Mouse (Mus musculus): ENCODE results near the gene Otog. TPM values are rescaled to one million over a fixed set of nuclear protein-coding genes. Genes with fewer than 3 reads are reported as not detected.

Gene Otog
- total and polyA plus RNA-seq, 3 experiments, result under 0.01 TPM; not detected in 2

GRCm38 (mm10) chr7:46348813-46349212, 108.0 kb downstream of the Otog start:
- in situ Hi-C loops (cut with MboI; ENCODE audit: low pct_ligation_motif_present, low pct_unique_long_range_greater_than_20kb, low sequenced_read_pairs), result no loop called here
- DNase-seq (ENCODE audit: extremely low read depth), result no peak
- Histone ChIP-seq H3K4me2 (ENCODE audit: insufficient read depth, low read depth, poor library complexity, severe bottlenecking) (no peak overlapping the region), H3K79me2 (replicated peaks; ENCODE audit: control insufficient read depth, extremely low read depth, insufficient read depth, poor library complexity, severe bottlenecking) (no peaks in the 10 kb centered on the region), H3K9ac (ENCODE audit: insufficient read depth, low read depth) (no peak overlapping the region), H3K4me3 (replicated peaks in 1 of 3; ENCODE audit: low read depth in 2 of 3, low read length in 2 of 3, poor library complexity in 1 of 3) (no peak overlapping the region), H3K9me3 (replicated peaks; ENCODE audit: low read length) (no peaks in the 10 kb centered on the region), H3K27ac (ENCODE audit: insufficient read depth, low read depth) (no peak overlapping the region), H3K4me1 (ENCODE audit: control insufficient read depth in 1 of 2, insufficient read depth in 2 of 2) (peaks cover 0 to 1% of the 10 kb centered on the region in 2 experiments; a peak in 1 of 4 replicates), H3K36me3 (replicated peaks in 1 of 2; ENCODE audit: control insufficient read depth in 1 of 2, insufficient read depth in 1 of 2, low read length in 1 of 2) (no peaks in the 10 kb centered on the region), H3K27me3 (replicated peaks) (peaks cover 86% of the 10 kb centered on the region)
- dilution Hi-C loops (cut with MboI; ENCODE audit: extremely low pct_ligation_motif_present, extremely low pct_unique_long_range_greater_than_20kb, low sequenced_read_pairs), result no loop called here
- TF ChIP-seq CHD1 (IDR thresholded peaks at IDR 0.05; ENCODE audit: low read depth, low read length) (no peak), HCFC1 (IDR thresholded peaks at IDR 0.05; ENCODE audit: low read depth, low read length) (no peak), NELFE (IDR thresholded peaks at IDR 0.05; ENCODE audit: low read depth, low read length) (no peak), USF2 (conservative IDR thresholded peaks at IDR 0.05; ENCODE audit: low read depth, low read length) (no peak), MYC (IDR thresholded peaks at IDR 0.05; ENCODE audit: low read depth, low read length) (no peak), RCOR1 (conservative IDR thresholded peaks at IDR 0.05; ENCODE audit: low read depth, low read length) (no peak), GABPA (IDR thresholded peaks at IDR 0.05; ENCODE audit: insufficient replicate concordance, low read depth, low read length) (no peak), SMC3 (IDR thresholded peaks at IDR 0.05; ENCODE audit: low read depth, low read length) (no peak)

DNA sequence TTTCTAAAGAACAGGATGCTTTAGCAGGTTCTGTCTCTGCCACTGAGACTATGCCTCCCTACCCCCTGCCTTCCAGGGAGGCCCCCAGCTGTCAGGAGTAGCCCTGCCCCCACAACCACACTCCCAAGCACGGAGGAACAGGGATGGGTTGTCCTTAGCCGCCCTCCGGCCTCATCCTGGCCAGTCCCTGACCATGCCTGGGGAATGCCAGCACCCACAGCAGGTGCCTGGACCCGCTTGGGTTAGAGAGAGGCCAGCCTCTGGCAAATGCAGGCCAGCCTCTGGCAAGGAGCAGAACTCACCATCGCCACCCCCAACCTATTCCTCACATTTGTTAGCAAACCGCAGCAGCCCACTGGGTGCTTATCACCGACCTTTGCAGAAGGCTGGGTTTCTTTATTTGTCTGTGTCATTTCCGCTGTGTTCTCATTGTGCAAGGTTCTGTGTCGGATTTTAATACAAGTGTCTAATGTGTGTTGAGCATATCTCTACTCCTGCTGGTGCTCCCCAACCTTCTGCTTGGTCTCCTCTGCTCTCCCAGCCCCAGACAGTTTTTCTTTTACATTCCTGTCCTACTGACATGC, 109.4 kb downstream of the Otog start:
- no peaks in the 10 kb centered on the region for H3K9me3 ChIP-seq (replicated peaks; ENCODE audit: low read length)
- DNase-seq (ENCODE audit: extremely low read depth), result no peak
- H3K4me2 ChIP-seq (ENCODE audit: insufficient read depth, low read depth, poor library complexity, severe bottlenecking), result no peak overlapping the region
- TF ChIP-seq RAD21 (IDR thresholded peaks at IDR 0.05; ENCODE audit: low read depth, low read length) (no peak), GABPA (IDR thresholded peaks at IDR 0.05; ENCODE audit: insufficient replicate concordance, low read depth, low read length) (no peak), SMC3 (IDR thresholded peaks at IDR 0.05; ENCODE audit: low read depth, low read length) (no peak), RCOR1 (conservative IDR thresholded peaks at IDR 0.05; ENCODE audit: low read depth, low read length) (no peak), USF2 (conservative IDR thresholded peaks at IDR 0.05; ENCODE audit: low read depth, low read length) (no peak), MXI1 (IDR thresholded peaks at IDR 0.05; ENCODE audit: low read depth, low read length) (no peak), CHD2 (IDR thresholded peaks at IDR 0.05; ENCODE audit: low read length) (no peak), ZNF384 (IDR thresholded peaks at IDR 0.05; ENCODE audit: low read depth, low read length) (no peak), CHD1 (IDR thresholded peaks at IDR 0.05; ENCODE audit: low read depth, low read length) (no peak), USF1 (IDR thresholded peaks at IDR 0.05; ENCODE audit: low read depth, low read length) (no peak), NRF1 (IDR thresholded peaks at IDR 0.05; ENCODE audit: low read depth, low read length) (no peak), JUN (IDR thresholded peaks at IDR 0.05; ENCODE audit: insufficient read depth, low read depth, low read length) (no peak)
- dilution Hi-C loops (cut with MboI; ENCODE audit: extremely low pct_ligation_motif_present, extremely low pct_unique_long_range_greater_than_20kb, low sequenced_read_pairs), result no loop called here
- no peaks in the 10 kb centered on the region for H3K36me3 ChIP-seq (replicated peaks in 1 of 2; ENCODE audit: control insufficient read depth in 1 of 2, insufficient read depth in 1 of 2, low read length in 1 of 2)
- H3K27me3 ChIP-seq (replicated peaks), result peaks cover 87% of the 10 kb centered on the region
- in situ Hi-C loops (cut with MboI; ENCODE audit: low pct_ligation_motif_present, low pct_unique_long_range_greater_than_20kb, low sequenced_read_pairs), result no loop called here
- H3K79me2 ChIP-seq (replicated peaks; ENCODE audit: control insufficient read depth, extremely low read depth, insufficient read depth, poor library complexity, severe bottlenecking), result no peaks in the 10 kb centered on the region
- no peak overlapping the region for H3K27ac ChIP-seq (ENCODE audit: insufficient read depth, low read depth)
- no peak overlapping the region for H3K4me3 ChIP-seq (replicated peaks in 1 of 3; ENCODE audit: low read depth in 2 of 3, low read length in 2 of 3, poor library complexity in 1 of 3)
- peaks cover 0 to 4% of the 10 kb centered on the region in 2 experiments; a peak in 1 of 4 replicates for H3K4me1 ChIP-seq (ENCODE audit: control insufficient read depth in 1 of 2, insufficient read depth in 2 of 2)
- H3K9ac ChIP-seq (ENCODE audit: insufficient read depth, low read depth), result no peak overlapping the region

Data from CH12.LX (cell line).